Mouse (Mus musculus) adrenal gland, postnatal 10 days (tissue): Measurements from ENCODE around the gene Wdr20rt. TPM values are rescaled to one million over a fixed set of nuclear protein-coding genes. Genes with fewer than 3 reads are reported as not detected.
"Not testable (repeated sequence)": the region's sequence is repeated elsewhere in the genome, so short reads cannot be mapped to it uniquely, and the experiment has no call there.

ENCODE experiments used
- DNase-seq: peaks from one replicate; pipeline ENCODE4 v3.0.0; 2021; ENCODE audit warnings: mixed read lengths
- long read RNA-seq, 2 experiments: library from polyadenylated mRNA; stranded (forward); transcript quantifications; one replicate each; pipeline ENCODE4 v2.0.0; 2021
- total RNA-seq, 2 experiments: library from RNA; stranded (reverse); gene quantifications; 2 replicates each; pipeline ENCODE4 v1.2.3; 2021

The Wdr20rt gene
- total RNA-seq = not detected
- long read RNA-seq, experiment 1 = 0 reads
- long read RNA-seq, experiment 2 = 0 reads

DNA sequence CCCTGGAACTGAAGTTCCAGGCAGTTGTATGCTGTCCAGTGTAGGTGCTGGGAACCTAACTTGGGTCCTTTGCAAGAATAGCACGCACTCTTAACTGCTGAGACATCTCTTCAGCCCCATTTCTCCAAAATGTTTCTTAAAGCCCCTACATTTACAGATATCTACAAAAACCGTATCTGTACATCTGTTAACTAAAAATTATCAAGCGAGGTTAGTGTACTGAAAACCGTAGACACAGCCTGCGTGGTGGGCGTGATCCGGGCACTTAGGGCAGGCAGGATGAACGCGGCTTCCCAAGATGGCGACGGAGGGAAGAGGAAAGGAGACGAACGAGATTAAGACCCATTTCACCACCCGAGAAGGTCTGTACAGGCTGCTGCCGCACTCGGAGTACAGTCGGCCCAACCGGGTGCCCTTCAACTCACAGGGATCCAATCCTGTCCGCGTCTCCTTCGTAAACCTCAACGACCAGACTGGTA, at the start of gene Wdr20rt:
Wdr20rt (plus strand) TSS at position 51 of the 479 bp plus-strand sequence.
- DNase-seq = no peak

DNA sequence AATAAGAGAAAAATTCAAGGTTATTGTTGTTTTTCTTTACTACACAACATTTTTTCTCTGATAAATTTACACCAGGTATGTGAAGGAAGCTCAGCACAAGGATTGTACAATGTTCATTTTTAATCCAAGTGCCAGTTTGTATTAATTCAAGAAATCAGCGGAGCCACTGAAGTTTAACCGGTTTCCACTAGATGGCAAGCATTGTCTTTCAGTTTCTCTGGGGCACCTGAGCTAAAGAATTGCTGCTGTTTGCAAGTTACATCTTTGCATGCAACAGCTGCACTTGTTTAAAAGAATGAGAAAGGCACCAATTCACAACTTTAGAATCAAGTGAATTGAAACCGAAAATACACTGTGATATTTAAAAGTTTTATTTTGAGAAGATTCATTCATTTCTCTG, 38.0 kb upstream of the Wdr20rt start:
- no peak for DNase-seq

- DNase-seq = no peak
These were observed 36.1 kb upstream of the Wdr20rt start for GRCm38 (mm10) chr12:65189213-65189612.

DNA sequence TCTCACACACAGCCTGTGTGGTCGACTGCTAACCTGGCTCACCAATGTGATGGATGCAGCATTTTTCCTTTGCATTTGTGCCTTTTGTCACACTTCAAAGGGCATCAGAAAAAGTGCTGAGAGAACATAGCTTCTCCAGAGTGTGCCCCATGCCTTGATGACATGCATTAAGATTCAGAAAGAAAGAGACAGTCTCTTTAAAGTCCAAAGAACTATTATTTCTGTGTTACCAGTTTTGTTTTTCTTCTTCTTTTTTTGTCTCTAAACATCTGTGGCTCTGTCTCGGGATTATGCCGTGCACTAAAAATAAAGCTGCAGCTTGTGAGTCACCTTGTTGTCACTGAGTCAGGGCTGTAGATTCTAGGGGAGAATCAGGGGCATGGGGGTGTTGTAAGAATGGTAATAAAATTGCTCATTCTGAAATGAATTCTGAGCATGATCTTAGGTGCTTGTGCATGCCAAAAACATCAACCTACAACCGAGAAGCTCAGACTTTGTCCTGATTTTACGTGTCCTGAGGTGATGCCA, 31.2 kb upstream of the Wdr20rt start:
- no peak for DNase-seq

DNA sequence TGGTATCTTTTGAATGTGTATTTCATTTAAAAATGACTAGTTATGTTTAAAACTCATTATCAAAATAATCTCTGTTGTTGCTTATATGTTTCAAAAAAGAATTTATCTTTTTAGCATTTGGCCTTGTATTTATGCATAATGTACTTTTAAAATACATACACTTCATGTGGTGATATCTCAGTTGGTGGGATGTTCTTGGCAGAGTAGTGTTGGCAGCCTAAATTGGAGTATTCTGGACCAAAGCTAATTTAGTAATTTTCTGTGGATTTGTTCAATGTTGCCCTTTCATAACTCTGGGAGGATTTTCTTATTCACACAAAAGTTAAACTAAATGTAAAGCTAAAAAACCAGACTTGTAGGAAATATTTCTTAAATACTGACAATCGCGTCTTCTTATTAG, 23.5 kb upstream of the Wdr20rt start:
- no peak for DNase-seq

DNA sequence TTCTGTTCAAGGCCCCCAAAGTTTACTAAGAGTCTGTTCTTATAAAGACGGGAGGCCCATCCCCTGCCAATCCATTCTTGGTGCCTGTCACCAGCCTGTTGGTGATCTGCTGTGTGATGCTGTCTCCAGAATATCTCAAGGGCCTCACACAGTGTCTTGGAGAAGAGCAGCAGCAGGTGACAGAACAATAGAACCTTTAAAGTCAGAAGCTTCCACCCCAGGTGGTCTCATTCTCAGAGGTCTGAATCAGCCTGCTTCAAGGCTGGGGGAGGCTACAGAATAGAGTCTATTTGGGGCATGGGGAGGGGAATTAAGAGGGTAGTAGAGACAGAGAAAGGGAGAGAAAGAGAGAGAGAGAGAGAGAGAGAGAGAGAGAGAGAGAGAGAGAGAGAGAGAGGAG, 18.9 kb upstream of the Wdr20rt start:
- no peak for DNase-seq

DNA sequence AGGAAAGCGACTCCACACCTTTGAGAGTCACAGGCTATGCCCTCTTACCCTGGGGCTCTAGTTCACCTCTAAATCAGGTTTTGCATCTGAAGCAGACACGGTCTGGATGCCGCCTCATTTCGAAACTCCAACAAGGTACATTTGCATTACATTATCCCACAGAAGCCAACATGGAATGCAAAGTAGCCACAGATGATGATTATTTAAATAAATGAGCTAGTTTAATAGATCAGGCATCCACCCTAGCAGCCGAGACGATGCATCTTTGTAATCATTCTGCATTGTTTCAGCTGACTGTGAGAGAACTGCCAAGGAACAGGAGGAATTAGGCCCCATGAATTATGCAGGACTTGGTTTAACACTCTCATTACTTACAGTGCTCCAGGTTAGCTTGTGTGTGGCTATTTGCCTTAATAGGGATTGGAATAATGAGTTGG, 8.9 kb upstream of the Wdr20rt start:
- DNase-seq = no peak

DNA sequence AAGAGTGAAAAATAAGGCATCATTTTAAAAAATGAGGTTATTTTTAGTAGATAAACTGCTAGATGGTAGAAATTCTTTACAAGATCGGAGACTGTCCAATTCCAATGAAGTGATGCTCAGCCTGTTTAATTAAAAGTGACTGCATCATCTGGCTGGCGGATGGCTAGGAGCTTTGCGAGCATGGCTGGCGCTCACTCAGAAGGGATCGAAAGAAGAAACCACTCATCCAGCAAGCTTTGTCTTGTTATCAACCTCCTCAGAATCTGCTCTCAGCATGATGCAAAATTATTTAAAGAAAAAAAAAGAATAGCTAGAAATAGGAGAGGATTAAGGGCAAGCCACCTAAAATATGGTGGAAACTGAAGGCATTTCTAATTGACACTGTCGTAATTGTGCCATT, 3.3 kb downstream of the Wdr20rt start:
- no peak for DNase-seq

GRCm38 (mm10) chr12:65229041-65229440, 3.7 kb downstream of the Wdr20rt start:
- DNase-seq = no peak

DNA sequence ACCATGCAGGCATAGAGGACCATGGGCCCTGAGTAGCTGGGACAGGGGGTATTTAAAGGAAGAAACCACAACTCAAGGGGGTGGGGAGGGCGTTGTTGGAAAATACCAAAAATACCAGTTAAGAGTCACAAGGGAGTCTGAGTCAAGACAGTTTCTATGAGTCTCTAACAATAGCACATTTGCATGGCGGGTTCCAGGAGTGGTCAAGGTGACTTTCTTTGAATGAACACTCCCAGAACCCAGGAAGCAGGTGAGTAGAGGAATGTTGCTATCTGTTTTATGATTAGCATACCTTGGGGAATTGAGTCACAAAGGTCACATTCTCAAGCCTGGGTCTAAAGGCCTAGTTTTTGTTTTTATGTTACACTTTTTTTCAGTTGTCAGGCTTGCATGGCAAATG, 7.5 kb downstream of the Wdr20rt start:
- not testable (repeated sequence) for DNase-seq

- DNase-seq = no peak
These were observed 24.9 kb downstream of the Wdr20rt start for GRCm38 (mm10) chr12:65250116-65250738.

DNA sequence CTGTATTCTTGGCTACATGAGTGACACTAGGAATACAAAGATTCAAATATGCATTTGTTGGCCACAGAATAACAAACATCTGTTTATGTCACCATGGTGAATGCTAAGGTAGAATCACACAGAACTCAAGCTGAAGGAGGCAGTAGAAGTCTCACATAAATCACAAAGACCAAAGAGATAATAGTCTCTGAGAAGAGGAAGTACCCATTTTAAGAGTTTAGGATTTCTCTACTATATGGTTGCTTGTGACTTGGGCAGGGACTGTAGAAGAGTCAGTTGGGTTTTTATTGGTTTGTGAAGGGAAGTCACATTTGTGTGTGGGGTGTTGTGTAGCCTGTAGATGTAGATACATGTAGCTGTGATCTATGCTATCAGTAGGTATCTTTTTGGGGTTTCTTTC, 31.6 kb downstream of the Wdr20rt start:
- no peak for DNase-seq

DNA sequence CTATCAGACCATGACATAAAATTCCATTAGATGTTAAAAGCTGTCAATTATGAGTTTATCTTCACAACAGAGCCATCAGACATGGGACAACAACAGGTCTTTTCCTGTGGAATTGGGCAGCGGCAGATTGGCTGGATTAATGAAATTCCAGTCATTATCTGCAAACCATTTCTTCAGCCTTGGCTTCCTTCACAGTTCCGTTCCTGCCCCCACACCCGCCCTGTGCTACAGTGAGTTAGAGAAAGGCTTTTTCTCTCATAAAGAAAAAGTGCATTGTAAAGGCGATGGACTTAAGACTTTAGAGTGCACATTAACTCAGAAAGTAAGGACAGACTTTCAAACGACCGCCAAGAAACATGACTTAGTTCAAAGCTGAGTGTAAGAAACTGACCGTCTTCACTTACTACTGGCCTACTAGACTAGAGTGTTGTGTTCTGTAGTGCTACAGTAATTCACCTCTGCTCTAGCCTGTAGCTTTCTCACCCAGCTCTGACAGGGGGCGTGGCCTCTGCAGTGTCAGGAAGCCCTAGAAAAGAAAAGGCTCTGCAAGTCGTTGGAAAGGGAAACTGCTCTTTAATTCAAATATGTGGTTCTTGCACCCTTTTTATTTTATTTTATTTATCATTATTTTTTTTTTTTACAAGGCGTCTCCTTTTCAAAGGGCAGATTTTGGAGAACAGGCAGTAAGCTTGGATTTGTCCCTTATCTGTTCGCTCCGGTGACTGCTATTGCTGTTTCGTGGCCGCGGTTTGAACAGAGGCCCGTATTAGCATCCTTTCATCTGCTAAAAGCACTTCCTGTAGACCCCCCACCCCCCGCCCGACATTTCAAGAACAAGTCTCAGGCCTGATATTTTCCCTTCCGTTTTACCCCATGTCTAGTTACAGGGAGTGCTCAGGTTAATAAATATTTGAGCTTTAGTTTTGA, 33.2 kb downstream of the Wdr20rt start:
- DNase-seq = peak; percentile 26

DNA sequence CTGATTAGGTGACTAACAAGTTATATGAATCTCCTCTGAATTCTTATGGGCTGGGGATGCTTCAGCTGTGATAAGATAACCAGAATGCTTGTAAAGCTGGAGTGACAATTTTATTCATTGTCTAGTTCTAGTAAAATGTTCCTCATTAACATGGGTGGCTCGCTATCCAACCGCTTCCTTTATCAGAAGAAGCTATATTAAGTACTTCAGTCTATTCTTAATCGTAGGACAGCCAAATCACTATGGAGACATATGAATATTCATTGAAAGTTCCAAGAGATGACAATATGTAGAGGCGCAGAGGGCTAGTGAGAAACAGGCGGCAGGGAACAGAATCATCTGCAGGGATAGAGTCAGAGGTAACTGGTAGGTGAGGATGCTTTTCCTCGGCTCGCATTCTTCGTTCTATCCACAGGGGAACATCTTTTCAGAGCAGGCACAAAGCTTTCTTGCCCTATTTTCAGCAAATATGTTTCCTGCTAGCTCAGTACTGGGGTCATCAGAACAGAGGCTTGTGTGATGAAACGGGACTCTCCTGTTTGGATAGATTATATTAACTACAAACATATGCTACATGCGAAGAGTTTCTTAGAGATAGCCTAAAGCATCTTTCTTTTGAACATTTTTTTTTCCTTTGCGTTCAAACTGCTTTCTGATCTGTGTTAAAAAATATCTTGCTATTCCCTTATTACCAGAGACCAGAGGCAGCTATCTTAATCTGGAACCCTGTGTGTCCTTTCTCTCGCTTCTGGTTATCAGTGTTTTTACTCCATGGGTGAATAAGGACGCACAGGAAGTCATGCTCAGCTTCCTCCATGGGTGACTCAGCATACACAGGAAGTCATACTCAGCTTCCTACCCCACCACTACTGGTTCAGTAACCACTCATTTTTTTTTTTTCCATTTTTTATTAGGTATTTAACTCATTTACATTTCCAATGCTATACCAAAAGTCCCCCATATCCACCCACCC, 34.1 kb downstream of the Wdr20rt start:
- no peak for DNase-seq

DNA sequence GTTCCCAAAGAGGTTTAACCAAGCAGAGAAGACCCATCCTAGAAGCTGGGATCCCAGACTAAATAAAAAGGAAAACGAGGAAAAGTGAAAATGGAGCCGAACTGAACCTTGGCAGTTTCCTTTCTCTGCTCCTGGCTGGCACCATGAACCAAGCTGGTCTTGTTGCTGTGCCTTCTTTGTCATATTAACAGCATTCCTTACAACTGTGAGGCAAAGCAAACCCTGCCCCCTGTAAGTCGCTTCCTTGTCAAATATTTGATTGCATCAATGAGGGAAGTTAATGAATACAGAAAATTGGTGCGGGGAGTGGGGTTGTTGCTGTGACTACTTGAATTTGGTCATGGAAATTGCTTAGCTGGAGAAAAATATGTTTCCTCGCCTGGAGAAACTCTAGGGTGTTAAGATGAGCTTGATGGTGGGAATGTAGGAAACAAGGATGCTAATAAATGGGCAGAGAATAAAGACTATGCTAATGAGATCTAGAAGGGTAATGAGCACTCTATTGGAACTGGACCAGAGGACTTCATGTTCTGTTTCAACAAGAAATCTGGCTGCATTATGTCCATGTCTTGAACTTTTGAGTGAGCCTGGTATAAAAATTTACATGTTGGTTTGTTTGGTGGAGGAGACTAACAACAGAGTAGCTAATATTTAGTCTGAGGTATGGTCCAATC, 43.1 kb downstream of the Wdr20rt start:
- DNase-seq = no peak

DNA sequence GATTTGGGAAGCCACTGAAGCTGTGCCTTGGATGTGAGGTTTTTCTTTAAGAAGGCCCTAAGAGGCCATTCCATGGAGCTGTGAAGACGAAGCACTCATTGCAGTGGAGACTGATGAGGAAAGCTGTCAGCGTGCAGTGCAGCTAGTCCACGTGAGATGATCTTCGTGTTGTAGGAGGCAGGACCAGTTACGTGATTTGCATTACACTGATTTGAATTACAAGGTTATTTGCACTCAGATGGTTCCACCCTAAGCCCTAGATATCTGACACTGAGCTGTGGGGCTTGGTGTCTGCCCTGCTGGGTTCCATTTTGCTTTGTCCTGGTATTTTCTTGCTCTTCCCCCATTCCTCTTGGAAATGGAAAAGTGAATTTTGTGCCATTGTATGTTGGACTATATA, 44.1 kb downstream of the Wdr20rt start:
- DNase-seq = no peak

DNA sequence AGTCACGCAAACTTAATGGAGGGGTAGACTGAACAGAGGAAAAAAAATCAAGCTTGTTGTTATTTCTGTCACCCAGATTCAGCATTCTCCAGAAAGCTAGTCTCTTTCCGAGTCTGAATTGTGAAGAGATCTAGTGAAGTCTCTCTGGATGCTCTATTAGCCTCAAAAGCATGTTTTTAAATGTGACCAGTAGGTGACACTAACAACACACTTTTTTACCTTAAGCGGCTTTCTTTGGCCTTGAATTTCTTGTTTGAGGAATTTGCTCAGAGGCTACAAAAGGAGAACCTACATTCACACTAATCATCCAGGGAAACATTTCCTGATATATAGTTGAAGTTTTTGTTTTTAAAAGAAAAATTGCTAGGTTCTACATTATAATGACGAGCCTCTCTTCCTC, 48.5 kb downstream of the Wdr20rt start:
- no peak for DNase-seq
